Mouse (Mus musculus) testis, adult 2 months (tissue): ENCODE measurements around the gene Tubb2a. TPM values are rescaled to one million over a fixed set of nuclear protein-coding genes. Genes with fewer than 3 reads are reported as not detected.
A peak's percentile ranks its signal among the peaks of the same experiment; 100 is the strongest.

Experiments used
- H3K27ac ChIP-seq: fragments of 200-500 bp; 2 replicates; pipeline ENCODE4 v1.5.1; 2012; ENCODE audit warnings: low read depth, low read length; ENCODE audit not compliant: control insufficient read depth, insufficient read depth
- H3K27me3 ChIP-seq: fragments of 200-500 bp; 2 replicates; pipeline ENCODE4 v1.6.1; 2012; ENCODE audit warnings: mild to moderate bottlenecking, low read length, moderate library complexity; ENCODE audit not compliant: control insufficient read depth, insufficient read depth
- H3K36me3 ChIP-seq: fragments of 200-500 bp; 2 replicates; pipeline ENCODE4 v1.6.1; 2012; ENCODE audit warnings: mild to moderate bottlenecking, low read length; ENCODE audit not compliant: control insufficient read depth, insufficient read depth
- H3K4me1 ChIP-seq: fragments of 200-500 bp; 2 replicates; pipeline ENCODE4 v1.6.1; 2012; ENCODE audit warnings: low read length; ENCODE audit not compliant: control insufficient read depth, insufficient read depth
- H3K4me3 ChIP-seq: fragments of 200-500 bp; 2 replicates; pipeline ENCODE4 v1.5.1; 2012; ENCODE audit warnings: low read depth, mild to moderate bottlenecking, low read length, moderate library complexity, mixed read lengths; ENCODE audit not compliant: control insufficient read depth
- CTCF ChIP-seq: fragments of 200-500 bp; IDR thresholded peaks from 2 replicates; pipeline ENCODE4 v1.5.1; 2012; ENCODE audit warnings: low read depth, mild to moderate bottlenecking, inconsistent platforms, low read length, moderate library complexity; ENCODE audit not compliant: control insufficient read depth, insufficient read depth, insufficient replicate concordance
- POLR2A ChIP-seq: fragments of 200-500 bp; IDR thresholded peaks from 2 replicates; pipeline ENCODE4 v1.6.1; 2012; ENCODE audit warnings: low read depth, mild to moderate bottlenecking, inconsistent platforms, low read length, moderate library complexity; ENCODE audit not compliant: control insufficient read depth
- polyA plus RNA-seq: library from polyadenylated mRNA; depleted of rRNA; stranded (reverse); fragments of >200 nt; gene quantifications from 2 replicates; pipeline ENCODE4 v1.2.3, GENCODE M21; 2012; rRNA removed

Gene Tubb2a
- 36.0 and 49.5 TPM in 2 replicates for polyA plus RNA-seq

- H3K4me1 ChIP-seq = peaks cover 19% of the 10 kb centered on the region
- H3K27me3 ChIP-seq = peaks cover 2% of the 10 kb centered on the region; the same call in 1 of the 2 replicates
- H3K4me3 ChIP-seq = peak within 1 kb of the TSS; percentile 90
- no peaks in the 10 kb centered on the region for H3K36me3 ChIP-seq
- peak within 1 kb of the TSS; percentile 25; the same call in 1 of the 2 replicates for H3K27ac ChIP-seq
- TF ChIP-seq CTCF (peak; percentile 9; the same call in 1 of the 2 replicates), POLR2A (peak; percentile 88)
Measured at GRCm38 (mm10) chr13:34077492-34078271, at the start of gene Tubb2a. Tubb2a (minus strand) TSS chr13:34078007.

- Histone ChIP-seq H3K27ac (no peak overlapping the region), H3K36me3 (no peaks in the 10 kb centered on the region), H3K4me1 (peaks cover 10% of the 10 kb centered on the region), H3K27me3 (no peaks in the 10 kb centered on the region), H3K4me3 (no peak overlapping the region)
- no peak for TF ChIP-seq POLR2A
Measured at GRCm38 (mm10) chr13:34125711-34126110, 47.9 kb upstream of the Tubb2a start.

- TF ChIP-seq CTCF = no peak
- no peak for TF ChIP-seq POLR2A
- no peak overlapping the region for H3K27ac ChIP-seq
- H3K36me3 ChIP-seq = no peaks in the 10 kb centered on the region
- H3K4me1 ChIP-seq = no peaks in the 10 kb centered on the region
- H3K4me3 ChIP-seq = no peak overlapping the region
- no peaks in the 10 kb centered on the region for H3K27me3 ChIP-seq
Measured at GRCm38 (mm10) chr13:34120536-34120935, 42.7 kb upstream of the Tubb2a start.

GRCm38 (mm10) chr13:34119406-34119805, 41.6 kb upstream of the Tubb2a start:
- H3K27me3 ChIP-seq = no peaks in the 10 kb centered on the region
- no peak overlapping the region for H3K27ac ChIP-seq
- no peaks in the 10 kb centered on the region for H3K4me1 ChIP-seq
- H3K36me3 ChIP-seq = no peaks in the 10 kb centered on the region
- no peak overlapping the region for H3K4me3 ChIP-seq
- TF ChIP-seq POLR2A (no peak), CTCF (no peak)

- H3K4me1 ChIP-seq = no peaks in the 10 kb centered on the region
- TF ChIP-seq POLR2A (no peak), CTCF (no peak)
- no peaks in the 10 kb centered on the region for H3K27me3 ChIP-seq
Measured at GRCm38 (mm10) chr13:34118816-34119215, 41.0 kb upstream of the Tubb2a start.

GRCm38 (mm10) chr13:34116508-34116907, 38.7 kb upstream of the Tubb2a start:
- Histone ChIP-seq H3K27ac (no peak overlapping the region), H3K4me3 (no peak overlapping the region), H3K4me1 (peaks cover 2% of the 10 kb centered on the region; the same call in 1 of the 2 replicates), H3K27me3 (no peaks in the 10 kb centered on the region), H3K36me3 (no peaks in the 10 kb centered on the region)
- TF ChIP-seq CTCF = no peak
- no peak for TF ChIP-seq POLR2A

More at GRCm38 (mm10) chr13:34118816-34119215, 41.0 kb upstream of the Tubb2a start:
- no peak overlapping the region for H3K27ac ChIP-seq
- H3K36me3 ChIP-seq = no peaks in the 10 kb centered on the region
- no peak overlapping the region for H3K4me3 ChIP-seq

- no peak overlapping the region for H3K27ac ChIP-seq
- H3K36me3 ChIP-seq = no peaks in the 10 kb centered on the region
- no peak overlapping the region for H3K4me3 ChIP-seq
- no peaks in the 10 kb centered on the region for H3K27me3 ChIP-seq
- peaks cover 2% of the 10 kb centered on the region for H3K4me1 ChIP-seq
- TF ChIP-seq CTCF = no peak
- TF ChIP-seq POLR2A = no peak
Measured at GRCm38 (mm10) chr13:34114654-34115053, 36.8 kb upstream of the Tubb2a start.
